Mouse (Mus musculus): ENCODE data around the gene E030018B13Rik. TPM values are rescaled to one million over a fixed set of nuclear protein-coding genes. Genes with fewer than 3 reads are reported as not detected.
A peak's percentile ranks its signal among the peaks of the same experiment; 100 is the strongest.

E030018B13Rik gene
- polyA plus RNA-seq, 1 experiment: not detected

DNA sequence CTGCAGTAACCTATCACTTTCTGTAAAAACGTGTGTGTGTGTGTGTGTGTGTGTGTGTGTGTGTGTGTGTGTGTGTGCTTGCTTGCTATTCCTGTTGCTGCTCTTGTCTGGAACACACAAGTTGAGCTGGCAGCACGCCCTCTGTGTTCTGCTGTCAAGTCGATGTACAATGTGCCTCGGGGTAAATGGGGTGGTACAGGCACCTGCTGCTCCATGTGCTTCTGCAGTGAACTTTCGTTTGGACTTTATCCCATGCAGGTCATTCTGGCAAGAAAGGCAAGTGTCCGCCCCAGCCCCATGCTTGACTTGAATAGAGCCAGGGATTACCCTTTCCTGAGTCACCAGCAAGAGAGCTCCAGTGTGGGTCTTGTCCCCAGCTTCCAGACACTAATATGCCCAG lies 1.0 kb downstream of the E030018B13Rik start:
- Histone ChIP-seq H3K36me3 (ENCODE audit: control insufficient read depth, insufficient read depth, low read length) (no peaks in the 10 kb centered on the region), H3K4me1 (ENCODE audit: control insufficient read depth, insufficient read depth, insufficient read length, low read length) (peaks cover 54% of the 10 kb centered on the region), H3K4me3 (ENCODE audit: low read depth, low read length) (no peak overlapping the region), H3K27ac (ENCODE audit: insufficient read depth, low read depth, low read length) (peak overlapping the region; percentile 91), H3K27me3 (ENCODE audit: control insufficient read depth, insufficient read depth, low read length) (no peaks in the 10 kb centered on the region)
- TF ChIP-seq CTCF (IDR thresholded peaks at IDR 0.05; ENCODE audit: extremely low read depth, insufficient read length, insufficient replicate concordance, low read depth, low read length) (no peak), POLR2A (IDR thresholded peaks at IDR 0.05; ENCODE audit: low read depth, low read length) (no peak)
- WGBS: 15% methylated on average over 6 of the region's 6 CpGs

DNA sequence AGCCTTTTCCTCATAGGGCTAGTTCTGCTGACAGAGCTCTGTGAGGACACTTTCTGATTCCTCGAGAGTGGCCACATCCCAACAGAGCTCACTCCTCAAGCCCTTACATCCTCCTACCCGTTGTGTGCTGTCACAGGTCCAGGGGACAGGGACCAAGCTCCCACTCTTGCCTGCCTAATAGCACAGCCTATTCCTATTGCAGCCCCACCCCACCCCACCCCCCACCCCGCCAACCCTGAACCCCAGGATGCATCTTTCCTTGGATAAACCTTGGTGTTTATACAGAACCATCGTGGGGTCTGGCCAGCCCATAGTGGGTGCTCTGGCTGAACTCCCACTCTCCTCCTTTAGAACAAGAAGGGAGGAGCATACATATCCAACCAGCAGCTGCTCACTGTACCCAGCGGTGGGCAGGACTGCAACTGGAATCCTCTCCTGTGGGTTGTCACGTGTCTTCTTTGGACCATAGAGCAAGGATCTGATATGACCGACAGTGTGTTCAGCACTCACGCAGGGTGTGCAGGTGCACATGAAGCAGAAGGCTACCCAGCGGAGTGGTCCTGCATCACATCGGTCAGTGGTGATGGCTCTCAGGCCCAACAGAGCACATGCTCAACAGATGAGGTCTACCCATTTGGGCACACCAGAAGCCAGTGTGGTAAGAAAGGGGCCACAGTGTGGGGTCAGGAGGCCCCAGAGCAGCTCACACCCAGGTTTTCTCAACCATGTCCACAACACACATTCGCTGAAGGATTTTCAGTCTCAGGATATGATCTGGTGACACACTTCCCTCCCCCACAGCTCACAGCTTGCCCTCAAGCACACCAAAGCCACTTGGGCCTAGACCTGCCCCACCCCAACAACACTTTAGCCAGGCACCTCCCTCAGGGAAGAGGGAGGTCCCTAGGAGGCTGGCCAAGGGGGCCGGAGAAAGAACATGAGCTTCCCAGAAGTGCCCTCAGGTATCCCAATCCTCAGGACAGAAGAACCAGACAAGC lies 2.4 kb downstream of the E030018B13Rik start:
- no peaks in the 10 kb centered on the region for H3K27me3 ChIP-seq (ENCODE audit: control insufficient read depth, insufficient read depth, low read length)
- H3K27ac ChIP-seq (ENCODE audit: insufficient read depth, low read depth, low read length): peak overlapping the region; percentile 91
- H3K36me3 ChIP-seq (ENCODE audit: control insufficient read depth, insufficient read depth, low read length): no peaks in the 10 kb centered on the region
- 44% methylated on average over 12 of the region's 12 CpGs for WGBS
- peaks cover 45% of the 10 kb centered on the region for H3K4me1 ChIP-seq (ENCODE audit: control insufficient read depth, insufficient read depth, insufficient read length, low read length)
- TF ChIP-seq CTCF (IDR thresholded peaks at IDR 0.05; ENCODE audit: extremely low read depth, insufficient read length, insufficient replicate concordance, low read depth, low read length): no peak
- TF ChIP-seq POLR2A (IDR thresholded peaks at IDR 0.05; ENCODE audit: low read depth, low read length): no peak
- H3K4me3 ChIP-seq (ENCODE audit: low read depth, low read length): no peak overlapping the region

DNA sequence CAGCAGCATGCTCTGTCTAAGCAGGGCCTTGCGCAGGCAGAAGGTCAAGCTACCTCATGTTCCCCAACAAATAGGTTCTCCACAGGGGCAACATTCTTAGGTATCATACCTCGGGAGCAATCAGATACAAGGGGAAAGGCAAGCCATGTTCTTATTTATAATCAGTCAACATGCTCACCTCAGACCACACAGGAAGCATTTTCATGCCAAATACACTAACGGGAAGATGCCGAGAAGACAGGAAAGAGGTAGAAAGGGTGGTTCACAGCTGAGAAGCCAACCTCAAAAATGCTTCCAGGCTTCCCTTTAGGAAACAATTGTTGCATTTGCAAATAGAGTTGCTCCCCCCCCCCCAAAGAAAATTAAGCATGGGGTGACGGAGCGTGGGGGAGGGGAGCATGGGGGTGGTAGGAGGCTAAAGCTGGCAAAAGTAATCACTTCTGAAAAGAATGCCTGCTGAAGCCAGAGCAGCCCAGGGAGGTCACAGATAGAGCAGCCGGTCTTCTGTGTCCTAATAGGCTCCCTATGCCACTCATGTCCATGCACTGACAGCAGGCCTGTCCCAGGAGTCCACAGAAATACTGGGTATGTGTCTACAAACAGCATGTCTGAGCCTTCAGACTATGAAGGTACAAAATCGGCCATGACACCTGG lies 5.4 kb downstream of the E030018B13Rik start:
- no peaks in the 10 kb centered on the region for H3K27me3 ChIP-seq (ENCODE audit: control insufficient read depth, insufficient read depth, low read length)
- 73% methylated on average over 8 of the region's 8 CpGs for WGBS
- TF ChIP-seq CTCF (IDR thresholded peaks at IDR 0.05; ENCODE audit: extremely low read depth, insufficient read length, insufficient replicate concordance, low read depth, low read length) (no peak), POLR2A (IDR thresholded peaks at IDR 0.05; ENCODE audit: low read depth, low read length) (no peak)
- no peak overlapping the region for H3K4me3 ChIP-seq (ENCODE audit: low read depth, low read length)
- H3K4me1 ChIP-seq (ENCODE audit: control insufficient read depth, insufficient read depth, insufficient read length, low read length): peaks cover 58% of the 10 kb centered on the region
- no peaks in the 10 kb centered on the region for H3K36me3 ChIP-seq (ENCODE audit: control insufficient read depth, insufficient read depth, low read length)
- no peak overlapping the region for H3K27ac ChIP-seq (ENCODE audit: insufficient read depth, low read depth, low read length)

DNA sequence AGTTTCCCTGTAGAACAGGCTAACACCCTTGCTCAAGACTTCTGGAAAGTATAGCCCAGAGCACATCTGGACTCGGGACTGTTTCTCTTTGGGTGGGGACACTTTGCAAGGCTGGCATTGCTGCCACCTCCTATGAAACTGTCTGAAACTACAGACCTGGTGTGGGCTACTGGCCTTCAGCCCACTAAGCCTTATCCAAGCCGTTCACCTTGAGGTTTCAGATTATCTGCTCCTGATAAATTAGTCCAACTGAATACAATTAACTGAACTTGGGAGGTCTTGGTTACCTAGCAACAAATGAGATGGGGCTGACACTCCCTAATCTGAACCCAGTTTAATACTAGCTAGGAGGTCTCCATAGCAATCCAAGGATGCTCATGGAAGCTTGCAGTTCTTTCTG lies 5.9 kb downstream of the E030018B13Rik start:
- Histone ChIP-seq H3K4me1 (ENCODE audit: control insufficient read depth, insufficient read depth, insufficient read length, low read length) (peaks cover 56% of the 10 kb centered on the region), H3K27me3 (ENCODE audit: control insufficient read depth, insufficient read depth, low read length) (no peaks in the 10 kb centered on the region), H3K4me3 (ENCODE audit: low read depth, low read length) (no peak overlapping the region), H3K27ac (ENCODE audit: insufficient read depth, low read depth, low read length) (no peak overlapping the region), H3K36me3 (ENCODE audit: control insufficient read depth, insufficient read depth, low read length) (no peaks in the 10 kb centered on the region)
- no peak for TF ChIP-seq CTCF (IDR thresholded peaks at IDR 0.05; ENCODE audit: extremely low read depth, insufficient read length, insufficient replicate concordance, low read depth, low read length)
- no peak for TF ChIP-seq POLR2A (IDR thresholded peaks at IDR 0.05; ENCODE audit: low read depth, low read length)
- WGBS: 21% methylated on average over 2 of the region's 2 CpGs

DNA sequence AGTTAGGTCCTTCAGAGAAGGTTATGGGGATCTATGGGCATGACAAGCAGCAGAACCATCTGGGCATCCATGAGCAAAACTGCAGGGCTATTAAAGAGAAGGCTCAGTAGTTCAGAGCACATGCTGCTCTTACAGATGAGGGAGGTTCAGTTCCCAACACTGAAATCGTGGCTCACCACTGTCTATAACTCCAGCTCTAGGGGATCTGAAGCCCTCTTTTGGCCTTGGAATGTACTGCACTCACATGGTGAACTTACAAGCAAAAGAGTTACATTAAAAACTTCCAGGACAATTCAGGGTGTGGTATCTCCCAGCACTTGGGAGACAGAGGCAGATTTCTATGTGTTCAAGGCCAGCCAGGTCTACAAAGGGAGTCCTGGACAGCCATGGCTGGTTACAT lies 6.3 kb downstream of the E030018B13Rik start:
- Histone ChIP-seq H3K36me3 (ENCODE audit: control insufficient read depth, insufficient read depth, low read length) (no peaks in the 10 kb centered on the region), H3K27me3 (ENCODE audit: control insufficient read depth, insufficient read depth, low read length) (no peaks in the 10 kb centered on the region), H3K4me1 (ENCODE audit: control insufficient read depth, insufficient read depth, insufficient read length, low read length) (peaks cover 53% of the 10 kb centered on the region), H3K4me3 (ENCODE audit: low read depth, low read length) (no peak overlapping the region), H3K27ac (ENCODE audit: insufficient read depth, low read depth, low read length) (no peak overlapping the region)
- TF ChIP-seq CTCF (IDR thresholded peaks at IDR 0.05; ENCODE audit: extremely low read depth, insufficient read length, insufficient replicate concordance, low read depth, low read length) (no peak), POLR2A (IDR thresholded peaks at IDR 0.05; ENCODE audit: low read depth, low read length) (no peak)
- 98% methylated on average over 1 of the region's 1 CpGs for WGBS

DNA sequence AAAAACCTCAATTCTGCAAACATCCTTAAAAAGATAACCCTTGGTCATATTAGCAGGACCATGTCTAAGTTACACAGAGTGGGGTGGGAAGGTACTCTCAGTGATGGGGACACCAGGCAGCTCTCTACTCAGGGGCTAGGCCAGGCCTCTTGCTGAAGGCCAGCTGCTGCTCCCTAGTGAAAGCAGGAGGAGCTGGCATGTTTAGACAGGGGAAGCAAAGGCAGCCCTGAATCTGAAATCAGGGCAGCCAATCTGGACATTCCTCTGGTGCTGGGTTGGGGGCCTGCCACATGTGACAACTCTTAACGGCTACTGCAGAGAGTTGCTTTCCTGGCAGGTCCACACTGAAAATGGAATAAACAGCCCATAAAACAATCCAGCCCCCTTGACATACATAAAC lies 7.5 kb downstream of the E030018B13Rik start:
- H3K4me3 ChIP-seq (ENCODE audit: low read depth, low read length): no peak overlapping the region
- peak overlapping the region; percentile 98 for H3K27ac ChIP-seq (ENCODE audit: insufficient read depth, low read depth, low read length)
- peaks cover 42% of the 10 kb centered on the region for H3K4me1 ChIP-seq (ENCODE audit: control insufficient read depth, insufficient read depth, insufficient read length, low read length)
- WGBS: 29% methylated on average over 1 of the region's 1 CpGs
- TF ChIP-seq POLR2A (IDR thresholded peaks at IDR 0.05; ENCODE audit: low read depth, low read length) (no peak), CTCF (IDR thresholded peaks at IDR 0.05; ENCODE audit: extremely low read depth, insufficient read length, insufficient replicate concordance, low read depth, low read length) (no peak)
- no peaks in the 10 kb centered on the region for H3K36me3 ChIP-seq (ENCODE audit: control insufficient read depth, insufficient read depth, low read length)
- no peaks in the 10 kb centered on the region for H3K27me3 ChIP-seq (ENCODE audit: control insufficient read depth, insufficient read depth, low read length)
